Mouse (Mus musculus) embryonic facial prominence, embryonic 15.5 days (tissue): ENCODE results near the gene Gm7145. TPM values are rescaled to one million over a fixed set of nuclear protein-coding genes. Genes with fewer than 3 reads are reported as not detected.
"Not testable (repeated sequence)": the region's sequence is repeated elsewhere in the genome, so short reads cannot be mapped to it uniquely, and the experiment has no call there.

Source experiments
- ATAC-seq: fragments of 200-750 bp; cut with Nextera tagmentation; 2 replicates; pipeline ENCODE4 v1.8.0; 2017; ENCODE audit warnings: low read depth, moderate TSS enrichment; ENCODE audit not compliant: insufficient number of reproducible peaks, low FRiP score, low TSS enrichment
- H3K27ac ChIP-seq: fragments of 300-500 bp; sonication (generic); replicated peaks from 2 replicates; pipeline ENCODE4 v1.5.1; 2015; ENCODE audit warnings: mild to moderate bottlenecking, inconsistent platforms
- H3K27me3 ChIP-seq: fragments of 300-500 bp; sonication (generic); 2 replicates; pipeline ENCODE4 v1.6.1; 2015; ENCODE audit warnings: inconsistent platforms
- H3K36me3 ChIP-seq: fragments of 300-500 bp; sonication (generic); 2 replicates; pipeline ENCODE4 v1.6.1; 2015; ENCODE audit warnings: mild to moderate bottlenecking, inconsistent platforms
- H3K4me1 ChIP-seq: fragments of 300-500 bp; sonication (generic); 2 replicates; pipeline ENCODE4 v1.6.1; 2015; ENCODE audit warnings: inconsistent platforms
- H3K4me2 ChIP-seq: fragments of 300-500 bp; sonication (generic); replicated peaks from 2 replicates; pipeline ENCODE4 v1.6.1; 2015; ENCODE audit warnings: mild to moderate bottlenecking, inconsistent platforms
- H3K4me3 ChIP-seq: fragments of 300-500 bp; sonication (generic); replicated peaks from 2 replicates; pipeline ENCODE4 v1.5.1; 2015; ENCODE audit warnings: mild to moderate bottlenecking, inconsistent platforms
- H3K9ac ChIP-seq: fragments of 300-500 bp; sonication (generic); 2 replicates; pipeline ENCODE4 v1.6.1; 2015; ENCODE audit warnings: inconsistent platforms
- H3K9me3 ChIP-seq: fragments of 300-500 bp; sonication (generic); replicated peaks from 2 replicates; pipeline ENCODE4 v1.6.1; 2016; ENCODE audit warnings: inconsistent platforms
- WGBS: fragments of 180-500 bp; shearing (Covaris S2); methylation state at CpG from one replicate; pipeline ENCODE4 v1.1.7; 2015; 5-methylcytosine and 5-hydroxymethylcytosine counted together
- polyA plus RNA-seq: library from polyadenylated mRNA; unstranded; fragments of >200 nt; fragmentation: Nextera tagmentation; extraction: Ambion mirVana; gene quantifications from 2 replicates; pipeline ENCODE4 v1.2.1, GENCODE M21; 2015

The Gm7145 gene
- not detected in 2 replicates for polyA plus RNA-seq

DNA sequence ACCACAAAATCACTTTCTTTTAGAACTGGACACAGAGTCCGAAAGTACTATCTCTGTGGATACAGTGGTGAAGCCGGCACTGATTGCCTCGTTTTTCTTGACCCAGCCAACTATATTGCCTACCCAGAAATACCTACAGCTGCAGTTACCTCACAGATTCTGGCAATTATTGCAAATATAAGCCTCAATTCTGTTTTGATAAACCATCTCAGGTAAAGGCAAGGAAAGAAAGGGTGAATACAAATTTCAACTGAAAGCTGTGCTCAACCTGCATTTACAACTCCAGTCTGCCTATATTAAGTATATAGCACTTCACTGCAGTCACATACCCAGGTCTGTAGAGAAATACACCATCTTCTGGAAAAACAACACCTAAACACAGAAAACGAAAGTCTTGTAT, at the start of gene Gm7145:
TSS of gene Gm7145 (plus strand) at position 301 of the 400 bp plus-strand sequence.
- Histone ChIP-seq H3K4me3 (no peak within 1 kb of the TSS), H3K4me1 (no peaks in the 10 kb centered on the region), H3K4me2 (no peak within 1 kb of the TSS), H3K9ac (no peak within 1 kb of the TSS), H3K27me3 (no peaks in the 10 kb centered on the region), H3K36me3 (no peaks in the 10 kb centered on the region), H3K27ac (no peak within 1 kb of the TSS), H3K9me3 (no peaks in the 10 kb centered on the region)
- 68% methylated on average over 4 of the region's 4 CpGs for WGBS
- no peak for ATAC-seq

GRCm38 (mm10) chr1:117927715-117928114, 38.0 kb upstream of the Gm7145 start, which contains the start of gene Gm28168:
Gene Gm28168 (plus strand): TSS chr1:117928015.
- WGBS, result 38% methylated on average over 1 of the region's 1 CpGs
- not testable (repeated sequence) for H3K4me1 ChIP-seq, H3K4me3 ChIP-seq, H3K9me3 ChIP-seq, ATAC-seq, H3K4me2 ChIP-seq, H3K27ac ChIP-seq, H3K27me3 ChIP-seq, H3K9ac ChIP-seq, H3K36me3 ChIP-seq

- not testable (repeated sequence) for H3K36me3 ChIP-seq, H3K9me3 ChIP-seq, H3K27me3 ChIP-seq, ATAC-seq, H3K27ac ChIP-seq, H3K4me3 ChIP-seq, H3K9ac ChIP-seq, H3K4me1 ChIP-seq, H3K4me2 ChIP-seq
Measured at GRCm38 (mm10) chr1:118003876-118004275, 38.1 kb downstream of the Gm7145 start.

DNA sequence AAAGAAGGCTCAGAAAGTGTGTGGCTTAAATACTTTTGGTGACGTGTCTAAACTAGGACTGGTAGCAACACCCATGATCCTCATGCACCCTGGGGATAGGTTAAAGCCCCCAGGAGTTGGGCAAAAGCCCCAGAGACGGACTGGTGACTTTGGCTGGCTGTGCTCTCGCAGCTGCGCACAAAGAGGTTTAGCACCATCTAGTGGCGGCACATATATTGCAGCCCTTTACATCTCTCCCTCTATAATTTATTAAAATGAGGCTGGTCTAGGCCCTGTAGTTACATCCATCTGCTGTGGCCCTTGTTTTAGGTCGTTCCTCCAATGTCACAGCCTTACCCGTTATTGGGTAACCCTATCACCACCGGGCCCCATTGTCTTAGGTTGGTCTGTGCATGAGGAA, 47.0 kb downstream of the Gm7145 start:
- ATAC-seq, H3K9ac ChIP-seq, H3K4me3 ChIP-seq, H3K27me3 ChIP-seq, H3K9me3 ChIP-seq, H3K4me2 ChIP-seq, H3K36me3 ChIP-seq, H3K27ac ChIP-seq, H3K4me1 ChIP-seq: not testable (repeated sequence)
- WGBS, result 27% methylated on average over 8 of the region's 8 CpGs

Other genes with a start within 250 kb of the Gm7145 start
- not detected in 2 replicates for gene B020011L13Rik, start 184.8 kb upstream of the Gm7145 start, polyA plus RNA-seq
- not detected in 2 replicates for gene Gm28360, start 135.9 kb upstream of the Gm7145 start, polyA plus RNA-seq
- not detected in 2 replicates for gene Gm28168, start 37.9 kb upstream of the Gm7145 start, polyA plus RNA-seq
- gene Gm29106, start 210.6 kb downstream of the Gm7145 start, polyA plus RNA-seq, result 0.12 and 0.13 TPM in 2 replicates